Mouse (Mus musculus): ENCODE measurements around the gene Dkk3. TPM values are rescaled to one million over a fixed set of nuclear protein-coding genes. Genes with fewer than 3 reads are reported as not detected.

Dkk3 gene
- total RNA-seq, 2 experiments from 2014 or later: 6.9 to 27.8 TPM

- no peak for DNase-seq (ENCODE audit: low spot score)
Measured at GRCm38 (mm10) chr7:112082636-112083035, 76.2 kb downstream of the Dkk3 start.

DNA sequence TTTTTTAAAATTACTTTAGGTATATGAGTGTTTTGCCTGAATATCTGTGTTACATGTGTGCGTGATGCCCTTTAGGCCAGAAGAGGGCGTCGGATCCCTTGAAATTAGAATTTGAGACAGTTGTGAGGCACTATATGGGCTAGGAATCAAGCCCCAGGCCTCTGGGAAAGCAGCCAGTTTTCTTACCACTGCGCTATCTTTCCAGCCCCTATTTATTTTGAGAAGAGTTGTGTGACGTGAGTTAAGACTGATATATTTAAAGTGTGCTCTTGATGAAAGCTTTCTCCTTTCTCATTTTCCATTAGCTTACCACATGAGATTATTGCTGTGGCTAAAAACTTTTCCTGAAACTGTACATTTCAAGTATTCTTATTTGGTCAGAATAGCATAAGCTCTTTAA lies 84.0 kb downstream of the Dkk3 start:
- DNase-seq (ENCODE audit: low spot score): no peak

Other genes with a start within 250 kb of the Dkk3 start
- gene Usp47, start 135.6 kb downstream of the Dkk3 start, total RNA-seq (2021): 100 to 1,000 TPM; 225 to 256 TPM
- gene Mical2, start 66.8 kb upstream of the Dkk3 start, total RNA-seq (2021): 100 to 1,000 TPM; 166 to 180 TPM